Mouse (Mus musculus) midbrain, embryonic 12.5 days (tissue): ENCODE measurements at regions not wholly inside any gene's neighbourhood (a gene's known extent, or its start where the extent isn't known, plus 50 kb on each side); places are given as distances from the start of the nearest gene placed in this dataset.

Experiments used
- ATAC-seq: fragments of 200-750 bp; cut with Nextera tagmentation; 2 replicates; pipeline ENCODE4 v1.8.0; 2017; ENCODE audit warnings: low read depth, moderate TSS enrichment, moderate library complexity; ENCODE audit not compliant: low FRiP score
- H3K27ac ChIP-seq: fragments of 300-500 bp; sonication (generic); replicated peaks from 2 replicates; pipeline ENCODE4 v1.5.1; 2016; ENCODE audit warnings: mild to moderate bottlenecking
- H3K27me3 ChIP-seq: fragments of 300-500 bp; sonication (generic); 2 replicates; pipeline ENCODE4 v1.6.1; 2016; ENCODE audit warnings: mild to moderate bottlenecking
- H3K36me3 ChIP-seq: fragments of 300-500 bp; sonication (generic); 2 replicates; pipeline ENCODE4 v1.6.1; 2016
- H3K4me1 ChIP-seq: fragments of 300-500 bp; sonication (generic); 2 replicates; pipeline ENCODE4 v1.6.1; 2016
- H3K4me2 ChIP-seq: fragments of 300-500 bp; sonication (generic); replicated peaks from 2 replicates; pipeline ENCODE4 v1.6.1; 2016; ENCODE audit warnings: mild to moderate bottlenecking, moderate library complexity
- H3K4me3 ChIP-seq: fragments of 300-500 bp; sonication (generic); 2 replicates; pipeline ENCODE4 v1.5.1; 2016; ENCODE audit warnings: mild to moderate bottlenecking
- H3K9ac ChIP-seq: fragments of 300-500 bp; sonication (generic); replicated peaks from 2 replicates; pipeline ENCODE4 v1.6.1; 2016; ENCODE audit warnings: mild to moderate bottlenecking, moderate library complexity
- H3K9me3 ChIP-seq: fragments of 300-500 bp; sonication (generic); 2 replicates; pipeline ENCODE4 v1.6.1; 2016; ENCODE audit warnings: mild to moderate bottlenecking
- WGBS: fragments of 180-500 bp; shearing (Covaris S2); methylation state at CpG from one replicate; pipeline ENCODE4 v1.1.7; 2016; 5-methylcytosine and 5-hydroxymethylcytosine counted together

DNA sequence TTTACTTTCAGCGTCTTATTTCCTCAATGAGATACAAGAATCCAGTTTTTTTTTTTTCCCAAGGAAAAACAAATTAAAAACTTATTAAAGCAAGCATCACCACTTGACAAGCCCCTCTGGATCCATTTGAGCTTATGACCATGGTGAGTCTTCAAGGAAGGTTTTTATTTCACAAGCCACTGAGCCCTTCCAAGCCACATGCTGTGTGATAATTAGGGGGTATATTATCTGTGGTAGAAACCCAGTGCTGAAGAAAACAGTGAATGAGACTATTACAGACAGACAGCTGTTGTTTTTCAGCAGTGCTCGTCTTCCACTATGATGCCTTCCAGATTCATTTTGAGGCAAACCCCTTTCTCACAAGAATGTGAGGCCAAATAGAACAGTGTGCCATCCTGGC is 573.6 kb downstream of the Cntn6 start:
- Histone ChIP-seq H3K4me3 (no peak overlapping the region), H3K4me2 (no peak overlapping the region), H3K27me3 (no peaks in the 10 kb centered on the region), H3K9ac (no peak overlapping the region), H3K36me3 (no peaks in the 10 kb centered on the region), H3K9me3 (no peaks in the 10 kb centered on the region), H3K4me1 (no peaks in the 10 kb centered on the region), H3K27ac (no peak overlapping the region)
- ATAC-seq = no peak
- WGBS = 74% methylated on average over 2 of the region's 2 CpGs

DNA sequence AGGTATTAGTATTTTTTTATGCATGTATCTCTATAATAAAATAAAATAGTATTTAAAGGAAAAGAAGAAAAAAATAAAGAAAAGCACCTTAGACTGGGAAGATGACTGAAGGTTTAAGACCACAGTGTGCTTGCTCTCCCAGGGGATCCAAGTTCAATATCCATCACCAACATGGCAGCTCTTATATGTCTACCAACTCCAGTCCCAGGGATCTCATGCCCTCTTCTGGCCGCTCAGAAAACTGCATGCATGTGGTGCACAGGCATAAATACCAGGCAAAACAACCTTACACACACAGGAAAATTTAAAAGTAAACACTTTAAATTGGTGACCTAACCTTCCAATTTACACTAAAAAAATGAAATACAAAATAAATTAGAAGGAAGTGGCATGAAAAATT is 586.6 kb upstream of the Cntn4 start:
- ATAC-seq = no peak
- no peaks in the 10 kb centered on the region for H3K27me3 ChIP-seq
- H3K4me3 ChIP-seq = no peak overlapping the region
- WGBS = 4% methylated on average over 1 of the region's 1 CpGs
- no peak overlapping the region for H3K4me2 ChIP-seq
- H3K4me1 ChIP-seq = no peaks in the 10 kb centered on the region
- H3K9me3 ChIP-seq = no peaks in the 10 kb centered on the region
- H3K36me3 ChIP-seq = no peaks in the 10 kb centered on the region
- H3K9ac ChIP-seq = no peak overlapping the region
- no peak overlapping the region for H3K27ac ChIP-seq
